ENCODE assay signal across 21 mouse cellular contexts in the genomic region with DNA sequence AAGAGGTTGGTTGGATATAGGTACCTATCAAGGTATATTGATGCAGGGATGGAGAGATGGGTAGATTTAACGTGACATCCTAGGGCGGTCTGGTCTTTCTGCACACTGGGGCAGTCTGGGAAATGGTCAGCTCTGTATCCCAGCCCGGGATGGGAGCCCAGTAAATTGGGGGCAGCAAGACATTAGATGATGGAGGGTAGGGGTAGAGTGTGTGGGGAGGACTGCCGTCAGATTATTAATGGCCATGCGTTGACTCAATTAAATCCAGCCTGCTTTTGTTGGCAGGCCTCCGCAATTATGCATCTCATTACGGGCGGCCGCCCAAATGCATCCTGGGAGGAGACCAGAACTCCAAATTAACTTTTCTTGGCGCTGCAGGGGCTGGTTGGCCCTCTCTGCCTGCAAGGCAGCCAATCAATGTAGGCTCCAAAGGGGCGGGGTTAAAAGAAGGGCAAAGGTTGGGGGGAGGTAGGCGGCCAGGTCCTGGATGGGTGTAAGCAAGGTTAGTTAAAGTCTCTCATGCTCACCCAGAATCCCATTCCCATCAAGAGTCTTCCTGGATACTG.
DNase-seq lines count a peak whose midpoint lies in the region; ATAC-seq lines count a peak whose summit lies in the region.
"Had no signal": no experiment of that assay in that cellular context is flagged by ENCODE, and none has a peak within 500 bp of the region (broad histone marks: within the 10 kb centered on the region; RNA-seq: fewer than 3 reads in every experiment).

No protein-coding gene starts in this region.

- intact Hi-C loops in heart, postnatal 10 days (cut with DNase I): no loop called here

- H3K4me1 ChIP-seq in hindbrain, embryonic 15.5 days (replicated peaks): peaks cover 37% of the 10 kb centered on the region
- peaks cover 29% of the 10 kb centered on the region for H3K4me1 ChIP-seq in hindbrain, embryonic 10.5 days (replicated peaks)
- peaks cover 19% of the 10 kb centered on the region for H3K4me1 ChIP-seq in forebrain, embryonic 12.5 days
- H3K4me1 ChIP-seq in kidney, embryonic 15.5 days: peaks cover 61% of the 10 kb centered on the region

- no peak for DNase-seq in hindbrain, embryonic 10.5 days (ENCODE audit: low spot score)
- DNase-seq in ES-CJ7 (ENCODE audit: low read depth, low spot score): peak; percentile 68
- no peak for DNase-seq in heart, postnatal 10 days
- no peak for DNase-seq in frontal cortex, postnatal 10 days (ENCODE audit: low spot score in 2 of 2)
- DNase-seq: adrenal gland, postnatal 25 days; B cell, adult 2 months; cerebellum, adult 9-11 months; gastrocnemius, postnatal 14 days; heart, postnatal 36 days; liver, postnatal 0 days; right cerebral cortex, adult 18-20 months; thymus, adult 18-20 months had no signal

- no peaks in the 10 kb centered on the region for H3K36me3 ChIP-seq in hindbrain, embryonic 15.5 days
- no peaks in the 10 kb centered on the region for H3K36me3 ChIP-seq in hindbrain, embryonic 10.5 days
- no peaks in the 10 kb centered on the region for H3K36me3 ChIP-seq in forebrain, embryonic 12.5 days (replicated peaks)
- no peaks in the 10 kb centered on the region for H3K36me3 ChIP-seq in kidney, embryonic 15.5 days
- H3K36me3 ChIP-seq: G1E; heart, embryonic 10.5 days; limb, embryonic 15.5 days; midbrain, embryonic 10.5 days had no signal

- no peak overlapping the region for H3K4me2 ChIP-seq in hindbrain, embryonic 15.5 days
- peak overlapping the region; percentile 33 for H3K4me2 ChIP-seq in forebrain, embryonic 12.5 days
- peak overlapping the region; percentile 17 for H3K4me2 ChIP-seq in kidney, embryonic 15.5 days
- H3K4me2 ChIP-seq: limb, embryonic 15.5 days had no signal

- H3K9ac ChIP-seq in hindbrain, embryonic 15.5 days: no peak overlapping the region
- H3K9ac ChIP-seq in forebrain, embryonic 12.5 days: no peak overlapping the region
- H3K9ac ChIP-seq in kidney, embryonic 15.5 days: no peak overlapping the region
- H3K9ac ChIP-seq: limb, embryonic 15.5 days; liver, postnatal 0 days had no signal

- H3K27me3 ChIP-seq in hindbrain, embryonic 15.5 days: peaks cover 83% of the 10 kb centered on the region
- H3K27me3 ChIP-seq in hindbrain, embryonic 10.5 days (ENCODE audit: insufficient read depth, poor library complexity, severe bottlenecking): peaks cover 100% of the 10 kb centered on the region
- H3K27me3 ChIP-seq in forebrain, embryonic 12.5 days: peaks cover 99% of the 10 kb centered on the region
- peaks cover 92% of the 10 kb centered on the region for H3K27me3 ChIP-seq in kidney, embryonic 15.5 days

- no peaks in the 10 kb centered on the region for H3K9me3 ChIP-seq in hindbrain, embryonic 15.5 days
- H3K9me3 ChIP-seq in hindbrain, embryonic 10.5 days: no peaks in the 10 kb centered on the region
- H3K9me3 ChIP-seq in forebrain, embryonic 12.5 days: no peaks in the 10 kb centered on the region
- no peaks in the 10 kb centered on the region for H3K9me3 ChIP-seq in kidney, embryonic 15.5 days (replicated peaks)
- H3K9me3 ChIP-seq: G1E; heart, embryonic 10.5 days; limb, embryonic 15.5 days; midbrain, embryonic 10.5 days had no signal

- H3K27ac ChIP-seq in hindbrain, embryonic 15.5 days (replicated peaks): no peak overlapping the region
- no peak overlapping the region for H3K27ac ChIP-seq in hindbrain, embryonic 10.5 days
- no peak overlapping the region for H3K27ac ChIP-seq in forebrain, embryonic 12.5 days
- no peak overlapping the region for H3K27ac ChIP-seq in kidney, embryonic 15.5 days
- H3K27ac ChIP-seq: heart, embryonic 10.5 days; limb, embryonic 15.5 days; midbrain, embryonic 10.5 days had no signal

- 2% methylated on average over 12 of the region's 12 CpGs for WGBS in hindbrain, embryonic 15.5 days
- WGBS in hindbrain, embryonic 10.5 days: 6% methylated on average over 12 of the region's 12 CpGs
- 4% methylated on average over 12 of the region's 12 CpGs for WGBS in forebrain, embryonic 12.5 days
- 4% methylated on average over 12 of the region's 12 CpGs for WGBS in kidney, embryonic 15.5 days

- no peak overlapping the region for H3K4me3 ChIP-seq in hindbrain, embryonic 15.5 days
- no peak overlapping the region for H3K4me3 ChIP-seq in hindbrain, embryonic 10.5 days
- no peak overlapping the region for H3K4me3 ChIP-seq in forebrain, embryonic 12.5 days (replicated peaks)
- no peak overlapping the region for H3K4me3 ChIP-seq in kidney, embryonic 15.5 days (replicated peaks)
- H3K4me3 ChIP-seq: heart, embryonic 10.5 days; limb, embryonic 15.5 days; midbrain, embryonic 10.5 days had no signal

- peak; percentile 24; the same call in 1 of the 2 replicates for ATAC-seq in hindbrain, embryonic 15.5 days (ENCODE audit: low FRiP score, low read depth)
- peak; percentile 30; the same call in 1 of the 2 replicates for ATAC-seq in forebrain, embryonic 12.5 days (ENCODE audit: low FRiP score)
- ATAC-seq in kidney, embryonic 15.5 days (replicated peaks; ENCODE audit: low FRiP score): 0 out of 2 replicates have a peak, but pooled peaks have one; percentile 20
- no peak for ATAC-seq in megakaryocyte-erythroid progenitor cell, adult 5-6 weeks (replicated peaks; ENCODE audit: low FRiP score, low TSS enrichment, poor library complexity, severe bottlenecking)
- ATAC-seq: intestine, embryonic 16.5 days; liver, postnatal 0 days had no signal
